Mouse (Mus musculus) C2C12 (cell line): ENCODE results near the gene Fbxo36. TPM values are rescaled to one million over a fixed set of nuclear protein-coding genes. Genes with fewer than 3 reads are reported as not detected.
A peak's percentile ranks its signal among the peaks of the same experiment; 100 is the strongest.

Experiments
- H3K27me3 ChIP-seq: one replicate; pipeline ENCODE4 v1.6.1; 2011; ENCODE audit not compliant: control insufficient read depth, insufficient read depth, insufficient read length
- H3K36me3 ChIP-seq: one replicate; pipeline ENCODE4 v1.6.1; 2011; ENCODE audit not compliant: control insufficient read depth, insufficient read depth
- H3K4me3 ChIP-seq: one replicate; pipeline ENCODE4 v1.5.1; 2011; ENCODE audit warnings: mild to moderate bottlenecking, control low read depth; ENCODE audit not compliant: poor library complexity, insufficient read depth, severe bottlenecking
- H3K79me2 ChIP-seq: one replicate; pipeline ENCODE4 v1.6.1; 2011; ENCODE audit not compliant: control insufficient read depth, insufficient read depth
- H3K79me3 ChIP-seq: one replicate; pipeline ENCODE4 v1.6.1; 2011; ENCODE audit warnings: low read depth, control low read depth
- H3ac ChIP-seq: one replicate; pipeline ENCODE3; 2011; ENCODE audit warnings: low read depth; ENCODE audit not compliant: control insufficient read depth, insufficient read length
- CEBPB ChIP-seq: IDR thresholded peaks from one replicate; pipeline ENCODE4 v1.6.1; 2011; ENCODE audit warnings: low read depth, mild to moderate bottlenecking, control low read depth, moderate library complexity
- CTCF ChIP-seq: IDR thresholded peaks from one replicate; pipeline ENCODE4 v1.5.1; 2011; ENCODE audit not compliant: control insufficient read depth, insufficient read depth, insufficient read length
- FOSL1 ChIP-seq: IDR thresholded peaks from one replicate; pipeline ENCODE4 v1.8.0; 2011; ENCODE audit warnings: mild to moderate bottlenecking, low read length; ENCODE audit not compliant: poor library complexity, insufficient read depth, severe bottlenecking
- MAX ChIP-seq: IDR thresholded peaks from one replicate; pipeline ENCODE4 v1.6.1; 2011; ENCODE audit warnings: mild to moderate bottlenecking, control low read depth
- MYOD1 ChIP-seq: IDR thresholded peaks from one replicate; pipeline ENCODE4 v1.6.1; 2011; ENCODE audit warnings: low read depth; ENCODE audit not compliant: control insufficient read depth, insufficient read length
- MYOG ChIP-seq: IDR thresholded peaks from one replicate; pipeline ENCODE4 v1.6.1; 2011; ENCODE audit not compliant: control insufficient read depth, insufficient read length; ENCODE audit errors: extremely low read depth
- USF1 ChIP-seq: IDR thresholded peaks from one replicate; pipeline ENCODE4 v1.6.1; 2011; ENCODE audit warnings: low read depth, mild to moderate bottlenecking, control low read depth, moderate library complexity
- polyA plus RNA-seq: library from polyadenylated mRNA; unstranded; fragments of >200 nt; fragmentation: generic; extraction: Trizol; gene quantifications from one replicate; pipeline ENCODE4 v1.2.1, GENCODE M21; 2012; ENCODE audit warnings: missing spikeins

Fbxo36 gene
- polyA plus RNA-seq, 1 experiment, result 6.8 TPM

- Histone ChIP-seq H3K36me3 (no peaks in the 10 kb centered on the region), H3K79me3 (no peaks in the 10 kb centered on the region), H3K79me2 (no peaks in the 10 kb centered on the region), H3ac (no peak overlapping the region), H3K4me3 (no peak overlapping the region), H3K27me3 (no peaks in the 10 kb centered on the region)
- TF ChIP-seq CEBPB (peak; percentile 46), CTCF (no peak), USF1 (no peak), FOSL1 (peak; percentile 84), MYOG (no peak), MYOD1 (peak; percentile 45), MAX (peak; percentile 84)
These were observed 41.8 kb downstream of the Fbxo36 start for GRCm38 (mm10) chr1:84881248-84882065.

DNA sequence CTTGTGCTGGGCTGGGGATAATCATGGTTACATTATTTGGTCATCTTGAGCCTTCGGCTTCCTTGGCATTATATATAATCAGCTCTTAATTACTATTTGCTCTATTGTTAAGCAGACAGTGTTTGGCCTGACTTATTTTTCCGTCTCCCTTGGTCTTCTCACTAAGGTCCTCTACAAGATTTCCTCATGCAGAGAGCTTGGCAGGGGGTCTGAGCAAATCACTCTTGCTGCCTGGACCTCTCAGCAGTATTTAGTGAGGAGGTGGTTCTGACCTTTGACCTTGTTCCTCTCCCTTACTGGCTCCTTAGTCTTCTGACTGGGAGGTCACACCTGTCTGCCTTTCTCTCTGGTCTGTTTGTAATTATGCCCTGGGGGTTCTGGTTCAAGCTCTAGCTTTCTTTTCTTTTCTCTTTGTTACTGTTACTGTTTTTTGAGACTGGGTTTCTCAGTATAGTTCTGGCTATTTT, 42.5 kb downstream of the Fbxo36 start:
- TF ChIP-seq MYOG (no peak), MAX (no peak), CEBPB (no peak), CTCF (no peak), USF1 (no peak), FOSL1 (no peak), MYOD1 (no peak)
- Histone ChIP-seq H3K79me2 (no peaks in the 10 kb centered on the region), H3K4me3 (no peak overlapping the region), H3K27me3 (no peaks in the 10 kb centered on the region), H3ac (peak overlapping the region; percentile 6), H3K36me3 (no peaks in the 10 kb centered on the region), H3K79me3 (no peaks in the 10 kb centered on the region)

GRCm38 (mm10) chr1:84882937-84883336, 43.3 kb downstream of the Fbxo36 start:
- no peaks in the 10 kb centered on the region for H3K79me2 ChIP-seq
- no peak overlapping the region for H3K4me3 ChIP-seq
- H3ac ChIP-seq, result no peak overlapping the region
- TF ChIP-seq USF1 (no peak), FOSL1 (no peak), MYOG (no peak), CEBPB (no peak), CTCF (no peak), MYOD1 (no peak), MAX (no peak)
- H3K36me3 ChIP-seq, result no peaks in the 10 kb centered on the region
- H3K27me3 ChIP-seq, result no peaks in the 10 kb centered on the region
- no peaks in the 10 kb centered on the region for H3K79me3 ChIP-seq

DNA sequence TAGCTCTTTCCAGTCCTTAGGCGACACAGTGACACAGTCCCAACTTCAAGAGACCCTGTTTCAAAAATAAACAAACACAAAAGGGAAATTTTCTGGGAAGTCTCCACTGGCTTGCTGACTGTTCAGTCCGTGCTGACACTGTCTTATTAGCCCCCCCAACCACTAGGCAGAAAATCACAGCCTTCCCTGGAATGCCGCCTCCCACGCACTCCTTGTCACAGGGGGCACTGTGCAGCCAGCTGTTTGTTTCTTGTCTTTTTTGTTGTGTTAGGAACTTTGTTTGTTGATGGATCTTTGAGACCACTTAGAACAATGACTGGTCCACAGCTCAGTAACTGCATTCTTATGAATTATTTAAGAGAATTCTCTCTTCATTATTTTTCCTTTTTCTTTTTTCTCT, 44.2 kb downstream of the Fbxo36 start:
- H3K27me3 ChIP-seq, result no peaks in the 10 kb centered on the region
- H3K79me3 ChIP-seq, result no peaks in the 10 kb centered on the region
- H3ac ChIP-seq, result no peak overlapping the region

GRCm38 (mm10) chr1:84885174-84885573, 45.5 kb downstream of the Fbxo36 start:
- Histone ChIP-seq H3K27me3 (no peaks in the 10 kb centered on the region), H3ac (no peak overlapping the region), H3K36me3 (no peaks in the 10 kb centered on the region), H3K4me3 (no peak overlapping the region), H3K79me3 (no peaks in the 10 kb centered on the region), H3K79me2 (no peaks in the 10 kb centered on the region)
- no peak for TF ChIP-seq CEBPB
- TF ChIP-seq MYOD1, result no peak
- no peak for TF ChIP-seq USF1
- no peak for TF ChIP-seq MAX
- TF ChIP-seq FOSL1, result no peak
- TF ChIP-seq CTCF, result no peak
- no peak for TF ChIP-seq MYOG

More for the DNA sequence above, 44.2 kb downstream of the Fbxo36 start:
- TF ChIP-seq USF1, result no peak
- no peak for TF ChIP-seq FOSL1
- TF ChIP-seq MAX, result no peak
- TF ChIP-seq CTCF, result no peak
- TF ChIP-seq MYOD1, result no peak
- no peak for TF ChIP-seq MYOG
- no peak for TF ChIP-seq CEBPB
- no peak overlapping the region for H3K4me3 ChIP-seq
- no peaks in the 10 kb centered on the region for H3K36me3 ChIP-seq
- no peaks in the 10 kb centered on the region for H3K79me2 ChIP-seq
